Mouse (Mus musculus) MN1 (cell line): ENCODE data around the gene Specc1.

ENCODE experiments used
- DNase-seq: peaks from one replicate; pipeline ENCODE4 v3.0.0-alpha.2; 2016; ENCODE audit warnings: low spot score

Gene Specc1

DNA sequence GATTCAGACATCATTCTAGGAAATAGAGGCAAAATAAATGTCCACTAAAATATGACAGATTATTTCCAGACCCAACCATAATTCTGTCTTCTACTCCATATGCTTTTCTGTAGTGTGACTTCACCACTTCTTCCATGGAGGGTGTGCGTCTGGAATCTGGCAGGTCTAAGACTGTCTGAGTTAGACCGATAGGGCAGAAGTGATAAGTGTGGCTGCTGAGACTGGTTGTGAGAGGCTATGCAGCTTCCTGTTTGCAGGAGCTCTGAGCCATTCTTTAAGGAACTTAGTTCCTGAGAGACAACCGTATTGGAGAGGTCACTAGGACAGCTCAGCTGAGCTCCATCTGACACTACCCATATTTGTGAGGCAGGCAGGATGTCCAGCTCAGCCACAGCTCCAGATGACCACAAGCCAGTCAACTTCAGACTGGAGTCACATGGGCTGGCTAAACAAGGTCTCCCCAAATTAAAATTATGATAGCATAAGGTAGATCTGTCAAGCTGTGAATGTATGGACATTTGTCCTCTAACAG, 146.9 kb downstream of the Specc1 start:
- DNase-seq = no peak

DNA sequence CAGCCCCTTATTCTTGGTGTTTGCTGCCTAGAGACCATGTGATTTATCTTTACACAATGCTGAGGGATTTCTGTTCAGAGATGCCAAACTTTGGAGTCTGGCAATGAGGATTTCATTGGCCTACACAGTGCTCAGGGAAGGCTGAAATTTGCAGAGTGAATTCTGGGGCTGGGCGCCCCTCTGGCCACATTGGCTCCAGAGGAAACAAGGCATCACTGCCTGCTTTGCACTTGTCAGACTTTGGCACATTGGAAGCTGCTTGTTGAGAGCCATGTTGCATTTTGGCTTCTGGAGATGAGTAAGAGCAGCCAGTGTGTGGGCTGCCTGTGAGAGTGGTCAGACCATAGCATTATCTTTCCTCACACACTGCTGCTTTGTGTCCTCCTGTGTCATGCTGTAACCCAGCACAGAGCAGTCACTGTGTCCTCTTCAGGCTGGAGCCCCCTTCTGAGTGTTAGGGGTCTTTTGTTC, 149.9 kb downstream of the Specc1 start:
- no peak for DNase-seq

DNA sequence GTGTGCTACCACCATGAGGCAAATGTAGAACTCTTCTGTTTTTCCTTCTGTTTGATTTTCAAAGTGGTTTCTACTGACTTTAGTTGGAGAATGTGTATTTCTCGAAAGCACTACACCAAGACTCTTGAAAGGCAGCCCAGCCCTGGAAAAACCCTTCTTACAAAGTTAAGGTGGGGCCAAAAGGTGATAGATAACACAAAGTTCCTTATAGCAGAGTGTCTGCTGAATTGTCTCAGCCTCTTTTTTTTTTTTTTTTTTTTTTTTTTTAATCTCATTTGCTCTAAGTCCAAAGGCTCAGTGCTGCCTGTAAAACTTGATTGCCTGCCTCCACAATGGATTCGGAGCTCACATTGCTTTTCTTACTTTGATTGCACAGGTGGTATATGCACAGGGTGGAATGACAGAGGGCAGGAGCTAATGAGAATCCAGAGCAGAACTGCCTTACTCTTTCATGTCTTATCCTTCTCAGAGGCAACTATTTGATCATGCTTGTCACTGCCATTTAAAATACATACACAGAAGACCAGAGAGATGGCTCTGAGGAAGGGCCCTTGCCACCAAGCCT, 150.8 kb downstream of the Specc1 start:
- no peak for DNase-seq

DNA sequence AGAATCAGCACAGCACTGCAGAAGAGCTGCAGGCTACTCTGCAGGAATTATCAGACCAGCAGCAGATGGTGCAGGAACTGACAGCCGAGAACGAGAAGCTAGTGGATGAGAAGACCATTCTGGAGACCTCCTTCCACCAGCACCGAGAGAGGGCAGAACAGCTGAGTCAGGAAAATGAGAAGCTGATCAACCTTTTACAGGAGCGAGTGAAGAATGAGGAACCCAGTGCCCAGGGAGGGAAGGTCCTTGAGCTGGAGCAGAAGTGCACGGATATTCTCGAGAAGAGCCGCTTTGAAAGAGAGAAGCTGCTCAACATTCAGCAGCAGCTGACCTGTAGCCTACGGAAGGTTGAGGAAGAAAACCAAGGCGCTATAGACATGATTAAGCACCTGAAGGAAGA, 162.0 kb downstream of the Specc1 start:
- DNase-seq = no peak

DNA sequence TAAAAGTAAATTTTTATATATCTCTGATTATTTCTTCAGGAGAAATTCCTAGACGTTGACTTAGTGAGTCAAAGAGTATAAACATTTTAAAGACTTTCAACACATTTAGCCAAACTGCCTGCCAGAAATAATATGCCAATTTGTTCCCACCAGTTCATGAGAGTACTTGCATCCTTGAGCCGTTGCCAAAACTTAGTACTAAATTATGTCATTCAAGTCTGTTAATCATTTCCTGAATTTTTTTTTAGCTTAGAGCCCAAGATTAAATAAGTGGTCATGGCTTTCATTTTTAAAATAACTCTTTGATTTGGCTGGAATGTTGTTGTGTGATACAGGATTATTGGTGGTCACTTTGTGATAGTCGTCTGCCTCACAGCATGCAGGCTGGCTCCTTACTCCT, 163.3 kb downstream of the Specc1 start:
- DNase-seq = no peak

DNA sequence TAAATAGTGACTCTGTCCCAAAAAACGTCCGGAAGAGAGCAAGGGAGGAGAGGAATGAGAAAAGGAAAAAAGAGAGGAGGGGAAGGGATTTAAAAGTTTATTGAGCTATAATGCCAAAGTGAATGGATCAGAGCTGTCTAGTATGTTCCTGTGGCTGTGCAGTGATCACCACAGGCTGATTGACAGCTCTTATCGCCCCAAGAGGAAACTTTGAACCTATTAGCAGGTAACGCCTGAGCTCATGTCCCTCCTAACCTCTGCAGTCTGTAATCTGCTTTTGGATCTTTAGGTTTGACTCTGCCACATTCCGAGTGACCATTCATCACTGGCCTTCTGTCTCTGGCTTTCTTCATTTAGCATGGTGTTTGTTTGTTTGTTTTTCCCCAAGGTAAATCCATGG, 164.8 kb downstream of the Specc1 start:
- no peak for DNase-seq

DNA sequence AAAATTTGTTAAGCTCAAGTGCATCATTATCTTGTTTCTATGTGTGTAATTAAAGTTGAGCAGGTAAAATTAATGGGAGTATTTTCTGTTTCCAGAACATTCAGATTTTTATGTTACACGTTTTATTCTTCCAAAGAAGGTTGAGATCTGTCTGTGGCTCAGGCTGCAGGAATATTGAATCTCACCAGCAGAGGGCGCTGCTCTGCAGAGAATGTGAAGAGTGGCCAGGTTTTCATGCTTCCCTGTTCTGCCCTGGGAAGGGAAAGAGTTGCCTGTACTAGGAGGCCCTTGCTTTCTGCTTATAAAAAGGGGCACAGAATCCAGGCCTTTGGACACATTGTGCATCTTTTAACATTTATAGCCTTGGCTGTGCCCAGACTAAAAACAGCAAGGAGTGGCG, 171.1 kb downstream of the Specc1 start:
- peak; percentile 80 for DNase-seq

DNA sequence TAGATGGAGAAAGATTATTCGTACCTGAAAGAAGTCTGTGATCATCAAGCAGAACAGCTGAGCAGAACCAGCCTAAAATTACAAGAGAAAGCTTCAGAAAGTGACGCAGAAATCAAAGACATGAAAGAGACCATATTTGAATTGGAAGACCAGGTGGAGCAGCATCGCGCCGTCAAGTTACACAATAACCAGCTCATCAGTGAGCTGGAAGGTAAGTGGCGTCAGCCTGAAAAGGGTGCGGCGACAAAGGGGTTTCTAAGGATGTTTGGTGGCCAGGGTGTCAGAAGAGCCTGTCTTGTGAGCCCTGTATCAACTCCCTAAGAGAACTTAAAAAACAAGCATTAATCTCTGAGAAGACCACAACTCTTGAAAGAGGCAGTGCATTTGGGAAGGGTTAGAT, 171.6 kb downstream of the Specc1 start:
- no peak for DNase-seq

DNA sequence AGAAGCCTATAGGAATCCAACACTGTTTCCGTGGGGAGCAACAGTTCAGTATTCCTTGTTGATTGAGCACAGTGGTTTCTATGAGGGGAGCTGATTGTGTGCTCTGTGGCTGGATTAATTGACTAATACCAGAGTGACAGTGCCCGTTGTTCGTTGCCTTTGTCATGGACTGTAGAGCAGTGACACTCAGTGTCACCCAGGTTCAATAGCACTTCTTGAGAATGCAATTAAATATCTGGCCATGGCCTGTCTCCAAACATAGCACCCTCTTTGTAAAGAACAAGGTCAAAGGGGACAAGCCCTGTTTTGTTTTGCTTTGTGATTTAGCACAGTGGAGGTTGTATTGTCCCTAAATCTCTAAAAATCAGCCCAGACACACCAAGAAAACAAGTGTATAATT, 173.6 kb downstream of the Specc1 start:
- DNase-seq = no peak

DNA sequence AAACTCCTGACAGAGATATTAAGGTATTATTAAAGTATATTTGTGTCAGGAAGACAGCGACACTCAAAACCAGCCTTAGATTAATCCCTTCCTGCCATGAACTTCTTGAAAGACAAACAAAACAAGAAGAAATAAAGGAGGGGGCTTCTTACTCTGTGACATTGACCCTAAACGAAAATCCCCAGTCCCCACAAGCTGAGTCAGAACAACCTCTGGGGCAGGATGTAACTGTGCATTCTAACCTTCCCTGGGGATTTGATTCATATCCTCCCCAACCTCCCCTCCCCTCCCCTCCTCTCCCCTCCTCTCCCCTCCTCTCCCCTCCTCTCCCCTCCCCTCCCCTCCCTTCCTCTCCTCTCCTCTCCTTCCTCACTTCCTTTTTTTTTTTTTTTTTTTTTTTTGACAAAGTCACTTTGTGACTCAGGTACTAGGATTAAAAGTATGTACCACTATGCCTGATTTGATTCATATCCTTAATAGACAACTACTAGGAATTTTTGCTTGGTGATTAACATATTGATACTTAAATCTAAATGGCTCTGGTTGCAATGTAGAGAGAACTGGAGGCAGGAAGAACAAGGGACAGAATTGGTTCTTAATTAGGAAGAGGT, 174.2 kb downstream of the Specc1 start:
- no peak for DNase-seq

DNA sequence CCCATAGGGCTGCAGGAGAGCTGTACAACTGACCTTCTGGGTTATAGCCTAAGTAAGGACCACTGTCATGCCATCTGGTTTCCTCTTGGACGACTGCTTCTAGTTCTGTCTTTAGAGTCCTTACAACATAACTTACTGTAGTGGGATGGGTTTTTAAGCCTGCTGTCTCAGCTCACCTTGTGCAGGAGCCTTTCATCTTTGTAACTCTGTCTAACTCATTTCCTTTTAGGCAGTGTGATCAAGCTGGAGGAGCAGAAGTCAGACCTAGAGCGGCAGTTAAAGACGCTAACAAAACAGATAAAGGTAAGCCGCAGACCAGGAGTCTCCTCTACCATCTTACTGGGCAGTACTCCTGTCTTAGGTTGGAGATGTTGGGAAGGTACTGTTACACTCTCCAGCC, 175.0 kb downstream of the Specc1 start:
- DNase-seq = no peak

DNA sequence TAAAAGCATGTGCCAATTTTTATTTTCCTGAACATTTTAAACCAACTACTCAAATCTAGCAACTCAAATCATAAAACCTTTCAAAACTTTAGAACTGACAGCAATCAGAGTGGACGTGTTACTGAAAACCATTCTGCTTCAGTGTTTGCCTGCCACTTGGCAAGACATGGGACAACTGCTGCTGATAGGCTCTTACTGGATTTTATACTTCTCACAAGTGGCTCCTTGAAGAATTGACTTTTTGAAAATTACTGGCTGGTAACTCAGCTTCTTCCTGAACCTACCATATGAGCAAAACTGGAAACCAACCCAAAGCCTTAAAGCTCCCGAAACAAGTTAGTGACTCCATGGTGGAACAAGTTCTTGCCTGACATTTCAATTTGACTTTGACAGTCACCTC, 177.6 kb downstream of the Specc1 start:
- no peak for DNase-seq

DNA sequence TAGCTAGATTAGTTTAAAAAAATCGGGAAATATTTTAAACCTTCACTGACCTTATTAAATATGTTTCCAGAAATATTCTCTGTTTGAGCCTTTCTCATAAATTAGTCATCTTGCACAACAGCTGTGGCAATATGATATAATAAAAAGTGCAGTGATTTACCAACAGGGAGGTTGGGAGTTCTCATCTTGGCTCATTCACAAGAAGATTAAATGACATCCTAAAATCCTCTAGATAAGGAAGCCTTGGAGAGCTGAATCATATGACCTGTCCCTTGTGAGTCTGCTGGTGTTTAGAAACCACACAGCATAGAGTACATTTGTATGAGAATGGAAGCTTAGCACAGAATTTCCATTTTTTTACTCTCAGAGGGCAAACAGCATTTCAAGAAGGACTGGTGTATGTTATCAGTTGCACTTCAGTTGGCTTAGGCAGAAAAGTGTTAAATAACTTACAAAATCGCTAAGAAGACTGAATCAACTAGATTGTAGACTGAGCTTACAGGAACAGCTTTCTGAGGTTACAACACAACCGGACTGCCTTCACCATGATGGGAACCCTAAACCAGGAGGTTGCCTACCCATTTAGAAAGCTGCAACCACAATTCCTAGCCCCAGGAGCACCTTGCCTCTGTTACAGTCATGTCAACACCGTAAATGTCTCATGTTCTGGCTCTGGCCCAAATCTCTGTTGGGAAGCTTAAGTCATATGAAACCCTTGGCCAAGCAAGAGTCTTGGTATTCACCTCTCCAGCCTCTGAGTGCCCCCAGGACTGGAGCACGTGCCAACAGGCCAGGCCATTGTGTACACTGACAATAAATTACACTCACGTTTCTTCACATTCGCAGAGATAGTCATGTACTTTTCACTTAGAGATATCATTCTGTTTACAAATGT, 188.9 kb downstream of the Specc1 start:
- DNase-seq = no peak

DNA sequence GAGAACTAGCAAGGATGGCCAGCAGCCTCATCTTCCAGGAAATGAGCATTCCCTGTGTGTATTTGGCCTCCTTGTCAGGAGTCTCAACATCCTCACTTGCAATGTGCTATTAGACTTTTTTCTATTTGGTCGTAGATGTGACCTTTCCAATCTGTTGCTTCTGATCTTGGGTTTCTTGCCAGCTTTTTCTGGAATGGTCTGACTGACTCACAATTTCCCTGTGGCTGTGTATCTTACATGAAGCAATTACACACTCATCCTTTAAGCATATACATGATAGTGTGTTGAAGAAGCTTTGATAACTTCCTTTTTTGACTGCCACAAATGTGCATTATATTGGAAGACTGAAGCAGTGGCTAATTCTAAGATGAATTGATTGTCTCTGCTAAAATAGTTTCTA, 190.1 kb downstream of the Specc1 start:
- no peak for DNase-seq

DNA sequence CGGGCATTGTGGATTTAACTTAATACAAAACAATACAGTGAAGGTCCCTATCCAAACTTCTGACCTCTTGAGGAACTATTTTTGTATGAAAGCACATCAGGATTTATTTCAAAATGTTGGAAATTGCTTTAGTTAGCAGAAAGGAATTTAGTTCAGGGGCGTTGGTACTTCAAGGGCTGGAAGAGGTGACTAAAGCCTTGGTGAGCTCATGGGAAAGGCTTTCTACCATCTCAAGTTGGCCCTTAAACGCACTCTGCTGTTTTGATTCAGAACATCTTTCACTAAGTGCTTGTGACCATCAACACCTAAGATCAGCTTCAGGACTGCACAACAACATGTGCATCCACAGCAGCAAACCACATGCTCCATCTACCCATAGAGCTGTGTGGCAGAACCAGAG, 191.5 kb downstream of the Specc1 start:
- no peak for DNase-seq

DNA sequence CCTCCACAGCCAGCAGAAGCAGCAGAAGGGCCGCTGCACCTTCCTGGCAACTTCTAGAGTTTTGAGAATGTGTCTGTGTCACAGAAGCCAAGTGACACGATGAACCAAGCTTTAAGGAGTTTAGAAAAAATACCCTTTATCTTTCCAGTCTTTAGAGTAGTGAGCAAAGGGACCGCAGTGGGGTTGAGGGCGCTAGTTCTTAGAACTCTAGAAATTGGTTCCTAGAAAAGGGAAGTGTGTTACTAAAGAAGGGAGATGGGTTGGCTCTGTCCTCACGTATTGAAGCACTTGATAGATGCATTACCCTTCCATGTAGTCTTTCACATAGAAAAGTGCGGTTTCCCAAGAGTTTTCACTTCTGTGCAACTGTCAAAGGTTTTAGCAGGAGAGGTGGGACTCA, 191.9 kb downstream of the Specc1 start:
- no peak for DNase-seq

DNA sequence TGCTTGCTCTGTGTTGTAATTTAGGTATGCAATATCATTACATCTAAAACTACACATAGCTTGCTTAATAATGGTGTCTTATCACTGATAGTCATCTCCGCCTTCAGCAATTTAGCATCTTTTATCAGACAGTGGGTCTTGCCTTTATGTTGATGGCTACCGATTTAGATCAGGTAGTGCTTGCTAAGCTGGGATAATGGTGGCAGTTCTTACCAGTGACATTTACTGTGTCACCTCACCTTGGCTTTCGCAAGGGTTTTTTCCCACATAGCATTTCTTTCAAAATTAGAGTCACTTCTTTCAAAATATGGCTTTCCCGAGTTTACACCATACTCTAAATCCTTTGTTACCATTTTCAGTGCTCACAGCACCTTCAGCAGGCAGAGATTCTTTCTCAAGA, 196.5 kb downstream of the Specc1 start:
- no peak for DNase-seq

DNA sequence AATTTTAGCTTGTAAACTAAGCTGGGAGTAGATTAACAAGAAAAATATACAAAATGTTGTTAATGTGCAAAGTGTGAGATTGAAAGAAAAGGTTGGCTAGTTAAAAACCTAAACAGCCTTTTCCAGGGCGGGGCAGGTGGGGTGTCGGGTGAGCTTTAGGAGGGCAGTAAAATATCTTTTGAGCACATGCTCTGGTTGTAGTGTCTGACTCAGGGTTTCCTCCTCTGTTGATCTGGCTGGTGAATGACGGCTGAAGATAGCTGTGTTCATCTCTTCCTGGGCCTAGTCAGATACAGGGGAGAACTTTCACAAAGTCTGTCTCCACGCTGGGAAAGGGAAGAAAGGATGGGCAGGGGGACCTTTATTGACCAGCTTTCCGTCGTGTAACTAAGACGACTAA, 203.2 kb downstream of the Specc1 start:
- DNase-seq = no peak

DNA sequence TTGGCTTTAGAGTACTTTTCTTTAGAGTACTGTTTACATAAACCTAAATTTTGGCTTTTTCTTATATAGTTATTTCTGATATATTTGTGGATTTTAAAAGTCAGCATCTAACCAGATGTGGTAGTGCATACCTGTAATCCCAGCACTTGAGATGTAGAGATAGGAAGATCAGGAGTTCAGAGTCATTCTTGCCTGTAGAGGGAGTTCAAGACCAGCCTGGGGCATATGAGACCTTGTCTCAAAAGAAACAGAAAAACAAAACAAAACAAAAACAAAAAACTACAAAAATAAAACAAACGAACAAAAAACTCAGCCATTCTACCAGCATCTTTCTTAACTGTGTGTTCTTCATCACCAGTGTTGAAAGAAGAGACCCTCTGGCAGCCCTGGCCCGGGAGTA, 204.9 kb downstream of the Specc1 start:
- DNase-seq = no peak

DNA sequence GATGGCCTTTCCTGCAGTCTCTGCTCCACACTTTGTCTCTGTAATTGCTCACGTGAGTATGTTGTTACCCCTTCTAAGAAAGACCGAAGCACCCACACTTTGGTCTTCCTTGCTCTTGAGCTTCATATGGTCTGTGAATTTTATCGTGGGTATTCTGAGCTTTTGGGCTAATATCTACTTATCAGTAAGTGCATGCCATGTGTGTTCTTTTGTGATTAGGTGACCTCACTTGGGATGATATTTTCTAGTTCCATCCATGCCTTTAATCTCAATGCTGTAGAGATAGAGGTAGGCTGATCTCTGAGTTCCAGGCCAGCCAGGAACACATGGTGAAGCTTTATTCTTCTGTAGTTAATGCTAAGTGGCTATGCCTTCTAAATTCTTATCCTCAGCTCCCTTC, 207.8 kb downstream of the Specc1 start:
- DNase-seq = no peak

DNA sequence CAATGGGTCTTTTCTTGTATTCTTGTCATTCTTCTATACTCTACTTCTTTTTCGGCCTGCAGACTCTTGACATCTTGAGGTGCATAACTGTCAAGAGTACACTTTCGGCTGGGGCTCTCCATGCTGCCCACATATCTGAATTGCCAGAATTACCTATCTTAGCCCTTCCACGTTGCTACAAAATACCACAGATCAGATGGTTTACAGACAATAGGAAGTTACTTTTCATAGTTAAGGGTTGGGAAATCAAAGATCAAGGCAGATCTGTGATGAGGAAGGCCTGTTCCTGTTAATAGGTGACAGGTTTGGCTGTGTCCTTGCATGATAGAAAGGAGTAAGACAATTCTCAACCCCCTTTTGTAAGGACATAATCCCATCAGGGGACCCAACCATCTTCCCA, 209.9 kb downstream of the Specc1 start:
- DNase-seq = no peak

DNA sequence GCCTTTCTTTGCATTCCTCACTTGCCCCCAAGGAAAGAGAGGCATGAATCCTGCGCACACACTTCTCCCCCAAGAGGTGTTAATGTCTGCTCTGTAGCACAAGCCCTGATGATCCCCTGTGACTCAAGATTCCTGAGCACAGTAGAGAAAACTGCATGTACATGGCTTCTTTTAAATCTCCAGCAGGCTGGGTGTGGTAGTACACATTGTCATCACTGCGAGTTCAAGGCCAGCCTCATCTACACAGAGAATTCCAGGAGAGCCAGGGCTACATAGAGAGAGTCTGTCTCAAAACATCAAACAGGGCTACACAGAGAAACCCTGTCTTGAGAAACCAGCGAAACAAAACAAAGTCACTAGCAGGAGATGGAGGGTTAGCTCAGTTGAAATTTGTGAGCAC, 211.6 kb downstream of the Specc1 start:
- DNase-seq = no peak
